ENCODE assay signal across 25 mouse cellular contexts in the genomic region with DNA sequence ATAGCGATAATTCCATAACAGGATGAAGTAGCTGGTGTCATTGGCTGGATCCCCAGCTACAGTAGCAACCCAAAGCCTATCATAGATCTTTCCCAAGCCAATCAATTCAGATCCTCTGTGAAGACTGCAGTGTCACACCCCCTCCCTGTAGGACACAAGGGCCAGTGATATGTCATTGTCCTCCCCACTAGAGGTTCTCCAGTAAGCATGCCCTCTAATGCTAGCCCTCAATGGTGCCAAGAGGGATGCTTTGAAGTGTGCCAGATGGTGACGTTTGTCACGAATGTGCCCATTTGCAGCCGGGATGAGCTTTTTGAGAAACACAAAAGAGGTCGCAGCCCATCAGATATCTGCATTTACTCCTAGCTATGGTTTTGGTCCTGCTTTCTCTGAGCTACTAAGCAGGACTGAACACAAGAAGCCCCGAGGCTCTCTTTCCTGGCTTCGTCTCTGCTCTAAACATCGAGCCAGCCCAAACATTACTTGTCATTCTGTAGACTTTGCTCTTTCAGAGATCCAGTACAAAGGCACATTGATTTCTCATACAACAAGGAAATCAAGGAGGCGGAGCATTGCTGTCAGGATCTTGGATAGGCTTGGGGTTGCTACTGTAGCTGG.
DNase-seq lines count a peak whose midpoint lies in the region; ATAC-seq and TF ChIP-seq lines count a peak whose summit lies in the region.
"Had no signal": no experiment of that assay in that cellular context is flagged by ENCODE, and none has a peak within 500 bp of the region (broad histone marks: within the 10 kb centered on the region; RNA-seq: fewer than 3 reads in every experiment).

No protein-coding gene starts in this region.

- H3K4me2 ChIP-seq in forebrain, embryonic 15.5 days (replicated peaks) = no peak overlapping the region
- no peak overlapping the region for H3K4me2 ChIP-seq in forebrain, embryonic 11.5 days (ENCODE audit: low read depth, low read length, severe bottlenecking)
- H3K4me2 ChIP-seq in liver, embryonic 11.5 days = no peak overlapping the region
- no peak overlapping the region for H3K4me2 ChIP-seq in liver, postnatal 0 days (ENCODE audit: low read depth, low read length)
- no peak overlapping the region for H3K4me2 ChIP-seq in forebrain, embryonic 16.5 days (ENCODE audit: low read length)
- H3K4me2 ChIP-seq: heart, embryonic 15.5 days; liver, embryonic 13.5 days; neural tube, embryonic 13.5 days had no signal

- peak; percentile 83 for ATAC-seq in forebrain, embryonic 15.5 days (replicated peaks)
- ATAC-seq in forebrain, embryonic 11.5 days (replicated peaks; ENCODE audit: low FRiP score) = no peak
- ATAC-seq in liver, embryonic 11.5 days (replicated peaks; ENCODE audit: low FRiP score) = no peak
- no peak for ATAC-seq in liver, postnatal 0 days
- peak; percentile 78 for ATAC-seq in forebrain, embryonic 16.5 days
- no peak for ATAC-seq in erythroid progenitor cell, adult 5-6 weeks (replicated peaks; ENCODE audit: low FRiP score, poor library complexity, severe bottlenecking)
- ATAC-seq in CD4-positive, CD25-positive, alpha-beta regulatory T cell, adult 4 months = no peak
- ATAC-seq: intestine, postnatal 0 days had no signal

- H3K27ac ChIP-seq in forebrain, embryonic 15.5 days (replicated peaks) = peak overlapping the region; percentile 14; the same call in 1 of the 2 replicates
- H3K27ac ChIP-seq in forebrain, embryonic 11.5 days (ENCODE audit: low read depth, low read length) = no peak overlapping the region
- H3K27ac ChIP-seq in liver, embryonic 11.5 days (ENCODE audit: low read depth, low read length) = no peak overlapping the region
- H3K27ac ChIP-seq in liver, postnatal 0 days (ENCODE audit: low read depth) = no peak overlapping the region
- H3K27ac ChIP-seq in forebrain, embryonic 16.5 days (ENCODE audit: low read length) = no peak overlapping the region; the same call in 1 of the 2 replicates
- H3K27ac ChIP-seq: heart, embryonic 10.5 days; heart, embryonic 15.5 days; liver, embryonic 13.5 days; neural tube, embryonic 13.5 days; stomach, postnatal 0 days had no signal

- H3K9me3 ChIP-seq in forebrain, embryonic 15.5 days = no peaks in the 10 kb centered on the region
- no peaks in the 10 kb centered on the region for H3K9me3 ChIP-seq in forebrain, embryonic 11.5 days (ENCODE audit: control insufficient read depth, low read length)
- no peaks in the 10 kb centered on the region for H3K9me3 ChIP-seq in liver, embryonic 11.5 days (ENCODE audit: control insufficient read depth, low read length)
- H3K9me3 ChIP-seq in liver, postnatal 0 days (ENCODE audit: low read length) = no peaks in the 10 kb centered on the region
- H3K9me3 ChIP-seq in forebrain, embryonic 16.5 days (ENCODE audit: control insufficient read depth, low read length) = no peaks in the 10 kb centered on the region
- H3K9me3 ChIP-seq: heart, embryonic 10.5 days; heart, embryonic 15.5 days; liver, embryonic 13.5 days; neural tube, embryonic 13.5 days had no signal

- no peak overlapping the region for H3K4me3 ChIP-seq in forebrain, embryonic 15.5 days
- H3K4me3 ChIP-seq in forebrain, embryonic 11.5 days (ENCODE audit: low read depth, low read length) = no peak overlapping the region
- no peak overlapping the region for H3K4me3 ChIP-seq in liver, embryonic 11.5 days (ENCODE audit: low read depth, low read length)
- H3K4me3 ChIP-seq in liver, postnatal 0 days (ENCODE audit: low read depth, low read length) = no peak overlapping the region
- no peak overlapping the region for H3K4me3 ChIP-seq in forebrain, embryonic 16.5 days (replicated peaks; ENCODE audit: low read length)
- H3K4me3 ChIP-seq: heart, embryonic 10.5 days; heart, embryonic 15.5 days; liver, embryonic 13.5 days; neural tube, embryonic 13.5 days had no signal

- H3K27me3 ChIP-seq in forebrain, embryonic 15.5 days = no peaks in the 10 kb centered on the region
- H3K27me3 ChIP-seq in forebrain, embryonic 11.5 days (ENCODE audit: control insufficient read depth, insufficient read depth, low read length) = no peaks in the 10 kb centered on the region
- H3K27me3 ChIP-seq in liver, embryonic 11.5 days (replicated peaks; ENCODE audit: control insufficient read depth, insufficient read depth, low read length) = no peaks in the 10 kb centered on the region
- no peaks in the 10 kb centered on the region for H3K27me3 ChIP-seq in liver, postnatal 0 days (ENCODE audit: insufficient read depth, low read length)
- no peaks in the 10 kb centered on the region for H3K27me3 ChIP-seq in forebrain, embryonic 16.5 days (replicated peaks; ENCODE audit: control insufficient read depth, insufficient read depth, low read length)
- H3K27me3 ChIP-seq: heart, embryonic 15.5 days; liver, embryonic 13.5 days; neural tube, embryonic 13.5 days had no signal

- TF ChIP-seq EP300 in liver, postnatal 0 days (IDR thresholded peaks at IDR 0.05; ENCODE audit: low read depth) = no peak

- DNase-seq in forebrain, embryonic 11.5 days (ENCODE audit: low spot score) = no peak
- DNase-seq in liver, embryonic 11.5 days (ENCODE audit: low spot score) = peak; percentile 15
- no peak for DNase-seq in liver, postnatal 0 days
- DNase-seq: adrenal gland, postnatal 25 days; cerebellum, adult 2 months; cerebellum, postnatal 25 days; kidney, adult 9 months; kidney, postnatal 10 days; layer of hippocampus, postnatal 36 days; left cerebral cortex, postnatal 4 days; liver, embryonic 13.5 days; lung, adult 2 months; lung, postnatal 10 days; right cerebral cortex, postnatal 4 days; thymus, adult 18-20 months; thymus, postnatal 25 days had no signal

- no peak overlapping the region for H3K9ac ChIP-seq in forebrain, embryonic 15.5 days (replicated peaks)
- H3K9ac ChIP-seq in forebrain, embryonic 11.5 days (ENCODE audit: low read length) = no peak overlapping the region
- H3K9ac ChIP-seq in liver, embryonic 11.5 days (ENCODE audit: low read depth, low read length) = no peak overlapping the region
- H3K9ac ChIP-seq in liver, postnatal 0 days (replicated peaks) = no peak overlapping the region
- no peak overlapping the region for H3K9ac ChIP-seq in forebrain, embryonic 16.5 days (replicated peaks; ENCODE audit: low read depth, low read length)
- H3K9ac ChIP-seq: heart, embryonic 15.5 days; liver, embryonic 13.5 days; neural tube, embryonic 13.5 days had no signal

- H3K4me1 ChIP-seq in forebrain, embryonic 15.5 days = peaks cover 13% of the 10 kb centered on the region
- peaks cover 2% of the 10 kb centered on the region; the same call in 1 of the 2 replicates for H3K4me1 ChIP-seq in forebrain, embryonic 11.5 days (replicated peaks; ENCODE audit: control insufficient read depth, insufficient read depth, low read length)
- H3K4me1 ChIP-seq in liver, embryonic 11.5 days (replicated peaks; ENCODE audit: control insufficient read depth, insufficient read depth, low read length) = no peaks in the 10 kb centered on the region
- peaks cover under 1% of the 10 kb centered on the region; the same call in 1 of the 2 replicates for H3K4me1 ChIP-seq in liver, postnatal 0 days (ENCODE audit: insufficient read depth)
- H3K4me1 ChIP-seq in forebrain, embryonic 16.5 days (replicated peaks; ENCODE audit: control insufficient read depth, insufficient read depth, low read length) = peaks cover 8% of the 10 kb centered on the region
- H3K4me1 ChIP-seq: liver, embryonic 13.5 days had no signal

- 49% methylated on average over 9 of the region's 9 CpGs for WGBS in forebrain, embryonic 15.5 days
- 86% methylated on average over 9 of the region's 9 CpGs for WGBS in forebrain, embryonic 11.5 days
- 82% methylated on average over 9 of the region's 9 CpGs for WGBS in liver, embryonic 11.5 days
- 79% methylated on average over 9 of the region's 9 CpGs for WGBS in liver, postnatal 0 days (ENCODE audit: insufficient replicate concordance)
- WGBS in forebrain, embryonic 16.5 days = 45% methylated on average over 9 of the region's 9 CpGs

- no peak for TF ChIP-seq CTCF in liver, postnatal 0 days (IDR thresholded peaks at IDR 0.05; ENCODE audit: low read depth)

- H3K36me3 ChIP-seq in forebrain, embryonic 15.5 days = no peaks in the 10 kb centered on the region
- H3K36me3 ChIP-seq in forebrain, embryonic 11.5 days (ENCODE audit: control insufficient read depth, insufficient read depth, low read length) = no peaks in the 10 kb centered on the region
- no peaks in the 10 kb centered on the region for H3K36me3 ChIP-seq in liver, embryonic 11.5 days (ENCODE audit: control insufficient read depth, insufficient read depth, low read length)
- no peaks in the 10 kb centered on the region for H3K36me3 ChIP-seq in liver, postnatal 0 days (replicated peaks; ENCODE audit: insufficient read depth, low read length)
- H3K36me3 ChIP-seq in forebrain, embryonic 16.5 days (ENCODE audit: control insufficient read depth, insufficient read depth) = no peaks in the 10 kb centered on the region
- H3K36me3 ChIP-seq: heart, embryonic 10.5 days; heart, embryonic 15.5 days; liver, embryonic 13.5 days; neural tube, embryonic 13.5 days had no signal

Comparison
In these comparisons a context has a peak if more than half of its experiments do, and no peak if none do; other contexts are left out.
1. ATAC-seq: peak in forebrain, embryonic 15.5 days (single experiment) and forebrain, embryonic 16.5 days (single experiment); none in forebrain, embryonic 11.5 days (single experiment), liver, embryonic 11.5 days (single experiment), liver, postnatal 0 days (single experiment), erythroid progenitor cell, adult 5-6 weeks (single experiment) and CD4-positive, CD25-positive, alpha-beta regulatory T cell, adult 4 months (single experiment).